Mouse (Mus musculus): Measurements from ENCODE around the gene Chrne.

Chrne gene

DNA sequence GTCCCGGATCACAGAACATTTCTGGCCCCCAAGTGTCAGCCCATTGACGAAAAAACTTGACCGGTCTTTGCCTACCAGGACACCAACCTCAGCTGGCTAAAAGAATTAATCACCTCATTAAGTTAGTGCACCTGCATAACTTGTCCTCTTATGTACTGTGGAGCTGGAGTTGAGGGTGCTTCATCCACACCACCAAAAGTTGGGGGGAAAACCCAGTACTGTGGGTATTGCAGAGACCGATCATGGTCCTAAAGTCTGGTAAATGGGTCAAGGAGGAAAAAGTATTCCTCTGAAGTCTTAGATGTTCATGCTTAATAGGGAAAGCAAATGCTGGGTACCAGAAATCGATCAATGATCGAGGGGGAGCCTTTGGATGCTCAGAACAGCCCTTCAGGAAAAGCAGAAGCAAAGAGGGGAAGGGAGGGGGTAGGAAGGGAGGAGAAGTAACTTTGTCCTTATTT is 33.9 kb upstream of the Chrne start:
- in situ Hi-C loops (cut with MboI, MseI), result loop anchor here (5.0 to 25.0 kb wide), 2 partner anchors 49 to 1241 kb away; partner anchors contain the start of genes Inca1, Kdm6b and Kif1c

DNA sequence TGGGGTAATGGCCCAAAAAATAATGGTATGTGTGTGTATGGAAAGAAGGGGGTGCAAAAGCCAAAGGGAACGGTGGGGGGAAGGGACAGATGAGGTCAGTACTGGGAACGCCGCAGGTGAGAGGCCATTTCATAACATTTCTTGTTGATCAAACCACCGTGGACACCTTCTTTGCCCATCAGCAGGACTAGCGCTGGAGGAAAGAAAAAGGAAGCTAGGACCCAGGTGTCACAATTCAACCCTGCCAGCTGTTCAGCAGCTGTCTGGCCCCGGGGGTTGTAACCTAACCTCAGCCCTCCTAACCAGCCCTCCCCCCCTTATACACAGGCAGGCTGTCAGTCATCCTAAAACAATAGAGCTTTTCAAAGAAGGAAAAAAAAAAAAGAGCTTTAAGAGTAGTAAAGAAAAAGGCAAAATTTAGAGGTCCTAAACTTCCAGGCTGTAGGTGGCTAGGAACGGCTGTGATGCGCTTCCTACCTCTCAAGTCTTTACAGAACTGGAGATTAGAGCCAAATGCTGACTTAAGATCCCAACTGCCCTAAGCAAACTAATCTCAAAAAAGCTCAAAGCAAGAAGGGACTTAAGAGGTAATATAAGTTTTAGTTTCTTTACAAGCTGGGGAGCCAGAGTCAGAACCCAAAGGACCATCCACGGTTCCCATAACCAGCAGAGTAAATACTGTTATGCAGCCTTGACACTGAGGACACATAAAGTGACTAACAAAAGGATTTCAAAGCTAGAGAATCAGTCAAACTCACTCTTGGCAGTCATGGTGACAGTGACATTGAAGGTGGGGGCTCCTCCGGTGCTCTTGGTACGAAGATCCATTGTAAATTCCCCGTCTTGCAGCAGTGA is 33.2 kb upstream of the Chrne start:
- in situ Hi-C loops (cut with MboI, MseI), result loop anchor here (5.0 to 25.0 kb wide), 2 partner anchors 50 to 1240 kb away; partner anchors contain the start of genes Inca1, Kdm6b and Kif1c

DNA sequence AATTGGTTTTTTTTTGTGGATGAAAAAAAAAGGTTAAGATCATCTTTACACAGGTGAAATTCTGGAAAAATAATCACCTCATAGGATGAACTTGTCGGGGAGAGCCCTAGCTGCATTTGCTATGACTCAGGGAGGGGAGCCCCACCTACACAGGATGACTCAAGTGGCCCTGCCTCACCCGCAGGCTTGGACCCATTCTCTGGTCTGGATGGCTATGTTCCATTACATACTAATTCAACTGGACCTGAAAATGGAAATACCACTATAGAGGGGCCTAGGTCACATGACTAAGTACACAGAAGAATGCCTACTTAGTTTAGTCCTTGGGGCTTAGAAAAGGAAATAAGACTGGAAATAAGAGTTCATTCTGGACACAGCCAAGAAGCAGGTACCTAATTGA is 32.4 kb upstream of the Chrne start:
- in situ Hi-C loops (cut with MboI, MseI), result loop anchor here (5.0 to 25.0 kb wide), 2 partner anchors 51 to 1239 kb away; partner anchors contain the start of genes Inca1, Kdm6b and Kif1c

DNA sequence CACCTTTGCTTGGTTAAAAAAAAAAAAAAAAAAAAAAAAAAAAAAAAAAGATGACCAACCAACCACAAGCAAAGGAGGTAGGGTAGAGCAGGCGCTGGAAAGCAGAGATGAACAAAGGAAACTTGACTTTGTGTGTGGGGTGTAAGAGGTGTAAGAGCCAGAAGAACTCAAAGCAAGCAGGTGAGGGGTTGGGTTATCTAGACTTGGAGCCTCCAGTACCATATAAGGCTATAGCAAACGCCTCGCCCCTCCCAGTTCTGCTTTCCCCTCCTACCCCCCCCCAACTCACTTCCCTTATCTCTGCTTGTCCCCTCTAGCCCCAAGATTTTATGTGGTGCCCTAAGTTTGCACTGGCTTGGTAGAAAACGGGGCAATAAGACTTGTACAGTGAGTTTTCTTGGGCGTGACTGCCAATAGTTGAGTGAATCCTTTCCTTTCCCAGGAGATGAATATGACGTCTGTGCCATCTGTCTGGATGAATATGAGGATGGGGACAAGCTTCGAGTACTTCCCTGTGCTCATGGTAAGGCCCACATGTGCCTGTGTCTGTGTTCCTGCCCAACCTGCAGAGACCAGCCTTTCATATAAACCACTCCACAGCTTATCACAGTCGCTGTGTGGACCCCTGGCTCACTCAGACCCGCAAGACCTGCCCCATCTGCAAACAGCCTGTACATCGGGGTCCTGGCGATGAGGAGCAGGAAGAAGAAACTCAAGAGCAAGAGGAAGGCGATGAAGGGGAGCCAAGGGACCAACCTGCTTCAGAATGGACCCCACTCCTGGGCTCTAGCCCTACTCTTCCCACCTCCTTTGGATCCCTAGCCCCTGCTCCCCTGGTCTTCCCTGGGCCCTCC is 31.5 kb upstream of the Chrne start:
- in situ Hi-C loops (cut with MboI, MseI), result loop anchor here (5.0 to 25.0 kb wide), 2 partner anchors 52 to 1238 kb away; partner anchors contain the start of genes Inca1, Kdm6b and Kif1c

DNA sequence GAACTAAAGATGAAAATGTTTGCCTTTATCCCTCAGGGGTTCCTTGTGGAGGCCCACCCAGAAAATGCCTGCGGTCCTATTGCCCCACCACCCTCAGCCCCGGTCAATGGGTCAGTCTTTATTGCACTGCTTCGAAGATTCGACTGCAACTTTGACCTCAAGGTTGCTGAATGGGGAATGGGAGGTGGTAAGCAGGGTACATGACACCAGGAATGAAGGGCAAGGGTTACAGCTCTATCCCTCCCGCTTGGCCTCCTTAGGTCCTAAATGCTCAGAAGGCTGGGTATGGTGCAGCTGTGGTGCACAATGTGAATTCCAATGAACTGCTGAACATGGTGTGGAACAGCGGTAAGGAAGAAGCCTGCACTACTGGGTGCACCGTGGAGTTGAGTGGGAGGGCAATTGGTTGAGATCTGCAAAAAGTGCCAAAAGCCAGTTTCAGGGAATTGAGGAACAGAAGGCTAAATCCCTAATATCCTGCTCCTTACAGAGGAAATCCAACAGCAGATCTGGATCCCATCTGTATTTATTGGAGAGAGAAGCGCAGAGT is 30.2 kb upstream of the Chrne start:
- in situ Hi-C loops (cut with MboI, MseI), result loop anchor here (5.0 kb wide), 1 partner anchor 982 kb away; the partner anchor contains the start of gene Cd68

DNA sequence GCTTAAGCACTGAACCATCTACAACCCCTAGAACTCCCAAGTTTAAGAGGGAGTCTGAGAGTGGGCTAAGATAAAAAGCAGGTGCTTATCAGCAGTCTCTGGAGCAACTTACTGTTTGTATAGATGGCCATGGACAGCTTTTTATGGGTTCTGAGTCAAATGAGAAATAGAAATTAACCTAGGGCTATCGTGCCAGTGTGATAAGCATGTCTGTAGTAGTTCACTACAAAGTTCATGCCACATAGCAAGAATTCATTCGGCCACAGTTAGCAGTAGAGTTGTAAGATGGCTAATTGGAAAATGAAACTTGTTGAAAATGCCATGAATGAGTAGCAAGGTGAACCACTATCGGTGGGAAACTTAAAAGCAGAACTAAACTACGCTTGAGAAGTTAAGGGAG is 29.5 kb upstream of the Chrne start:
- in situ Hi-C loops (cut with MboI, MseI), result loop anchor here (5.0 kb wide), 1 partner anchor 981 kb away; the partner anchor contains the start of gene Cd68

DNA sequence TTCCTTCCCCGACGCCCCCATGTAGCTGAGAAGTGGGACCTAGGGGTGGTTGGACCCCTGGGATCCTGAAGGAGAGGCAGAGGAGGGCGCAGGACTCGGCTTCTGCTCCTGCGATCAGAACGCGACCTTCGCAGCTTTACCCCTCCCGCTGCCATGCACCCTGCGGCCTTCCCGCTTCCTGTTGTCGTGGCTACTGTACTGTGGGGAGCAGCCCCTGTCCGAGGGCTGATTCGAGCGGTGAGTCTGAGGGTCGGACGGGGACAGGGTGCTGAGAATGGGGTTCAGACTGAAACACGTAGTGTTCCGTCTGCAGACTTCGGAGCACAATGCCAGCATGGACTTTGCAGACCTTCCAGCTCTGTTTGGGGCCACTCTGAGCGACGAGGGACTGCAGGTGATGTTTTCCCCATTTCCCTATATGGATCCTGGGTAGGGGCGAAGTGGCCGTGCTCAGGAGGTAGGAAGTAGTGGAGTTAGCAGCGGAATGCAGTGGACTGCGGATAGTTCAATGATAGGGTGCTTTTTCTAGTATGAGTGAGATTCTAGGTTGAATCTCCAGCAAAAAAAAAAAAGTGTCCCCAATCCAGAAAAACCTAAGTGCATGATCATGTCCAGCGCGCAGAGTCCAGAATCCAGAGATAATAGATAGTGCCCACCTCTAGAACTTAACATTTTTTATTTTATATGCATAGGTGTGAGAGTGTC is 28.9 kb upstream of the Chrne start:
- in situ Hi-C loops (cut with MboI, MseI), result loop anchor here (5.0 kb wide), 1 partner anchor 981 kb away; the partner anchor contains the start of gene Cd68

DNA sequence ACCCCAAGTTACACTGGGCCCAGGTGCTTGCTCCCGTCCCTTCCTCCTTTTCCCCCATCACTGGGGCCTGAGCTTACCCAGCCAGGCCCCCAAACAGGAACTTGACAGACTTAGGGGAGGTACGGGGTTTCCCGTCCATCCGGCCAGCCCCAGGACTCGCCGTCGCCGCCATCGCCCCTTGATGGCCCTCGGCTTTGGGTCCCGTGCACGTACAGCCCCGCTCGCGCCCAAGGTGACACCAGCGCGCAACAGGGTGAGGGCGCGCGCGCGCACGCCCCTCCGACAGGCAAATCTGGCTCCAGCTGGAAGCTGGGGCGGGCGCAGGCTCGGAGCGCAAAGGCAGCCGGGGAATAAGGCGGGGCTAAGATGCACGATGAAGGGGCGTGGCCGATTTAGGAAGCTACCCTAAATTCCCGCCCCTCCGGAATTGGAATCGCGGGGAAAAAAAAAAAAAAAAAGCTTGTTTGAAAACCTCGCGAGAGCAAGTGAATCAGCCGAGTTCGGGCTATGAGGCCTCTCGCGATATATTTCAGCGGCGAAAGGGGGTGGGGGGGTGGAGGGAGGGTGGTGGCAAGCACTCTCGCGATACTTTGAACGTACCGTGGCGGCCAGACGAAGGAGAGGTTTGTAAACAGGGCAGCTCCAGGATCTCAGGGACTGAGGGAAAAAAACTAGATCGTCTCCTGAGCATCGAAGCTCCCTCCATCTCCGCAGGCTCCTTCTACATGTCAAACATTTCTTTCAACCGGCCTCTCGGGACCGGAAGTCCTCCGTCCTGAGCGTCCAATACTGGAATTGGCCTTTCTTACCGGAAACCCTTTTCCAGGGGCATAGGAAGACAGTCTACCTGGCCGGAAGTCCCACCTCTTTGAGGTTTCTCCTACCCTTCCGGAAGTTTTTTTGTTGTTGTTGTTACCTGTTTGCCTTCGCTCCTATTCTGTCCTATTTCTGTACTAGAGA is 28.0 kb upstream of the Chrne start, which contains the start of the genes Rnf167 and Slc25a11:
TSS of gene Rnf167 (plus strand) at position 545 of the 960 bp plus-strand sequence.
TSS of gene Slc25a11 (minus strand) at position 789 of the 960 bp plus-strand sequence.
- in situ Hi-C loops (cut with MboI, MseI), result loop anchor here (5.0 kb wide), 1 partner anchor 980 kb away; the partner anchor contains the start of gene Cd68

DNA sequence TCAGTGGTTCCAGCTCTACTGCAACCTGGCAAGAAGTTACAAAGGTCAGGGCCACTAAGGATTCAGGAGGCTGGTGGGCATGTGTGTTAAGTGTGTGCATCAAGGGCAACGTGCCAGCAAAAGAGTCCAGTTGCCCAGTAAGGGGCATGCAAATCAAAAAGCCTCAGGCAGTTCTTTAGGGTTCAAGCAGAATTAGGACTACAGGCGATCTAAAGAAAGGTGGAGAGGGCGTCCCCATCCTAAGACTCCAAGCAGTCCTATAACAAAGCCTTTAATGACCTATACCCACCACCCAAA is 27.2 kb upstream of the Chrne start:
- in situ Hi-C loops (cut with MboI, MseI), result loop anchor here (5.0 kb wide), 1 partner anchor 979 kb away; the partner anchor contains the start of gene Cd68

DNA sequence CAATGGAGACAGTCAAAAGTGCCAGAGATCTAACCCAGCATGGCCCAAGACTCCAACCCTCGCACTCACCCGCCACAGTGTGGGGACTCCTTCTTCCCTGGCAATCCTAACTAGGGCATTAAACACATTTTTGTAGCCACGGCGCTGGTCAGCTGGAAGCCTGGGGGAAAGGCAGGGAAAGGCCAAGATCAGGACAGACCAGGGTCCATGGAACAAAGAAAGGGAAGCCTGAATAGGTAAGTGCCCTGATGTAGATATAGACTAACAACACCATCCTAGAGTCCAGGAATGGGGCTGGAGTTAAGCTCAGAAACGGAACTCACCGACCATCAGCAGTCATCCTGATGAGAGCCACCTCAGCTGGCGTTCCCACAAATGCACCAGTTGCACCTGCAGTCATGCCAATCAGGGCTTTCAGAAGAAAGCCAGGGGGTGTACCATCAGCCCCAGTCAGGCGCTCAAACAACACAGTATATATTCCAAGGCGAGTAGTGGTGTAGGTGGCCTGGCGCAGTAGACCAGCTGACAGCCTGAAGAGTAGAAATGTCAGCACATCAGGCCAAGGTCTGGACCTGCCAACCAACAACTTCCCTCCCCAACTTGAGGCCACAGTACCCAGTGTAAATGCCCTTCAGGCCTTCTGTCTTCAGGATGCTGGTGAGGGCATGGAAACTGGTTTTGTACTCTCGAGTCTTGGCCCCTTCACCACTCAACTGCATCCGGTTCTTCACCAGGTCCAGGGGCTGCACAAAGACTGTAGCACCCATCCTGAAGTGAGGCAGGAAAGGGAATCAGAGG is 26.6 kb upstream of the Chrne start:
- in situ Hi-C loops (cut with MboI, MseI), result loop anchor here (5.0 kb wide), 1 partner anchor 978 kb away; the partner anchor contains the start of gene Cd68

DNA sequence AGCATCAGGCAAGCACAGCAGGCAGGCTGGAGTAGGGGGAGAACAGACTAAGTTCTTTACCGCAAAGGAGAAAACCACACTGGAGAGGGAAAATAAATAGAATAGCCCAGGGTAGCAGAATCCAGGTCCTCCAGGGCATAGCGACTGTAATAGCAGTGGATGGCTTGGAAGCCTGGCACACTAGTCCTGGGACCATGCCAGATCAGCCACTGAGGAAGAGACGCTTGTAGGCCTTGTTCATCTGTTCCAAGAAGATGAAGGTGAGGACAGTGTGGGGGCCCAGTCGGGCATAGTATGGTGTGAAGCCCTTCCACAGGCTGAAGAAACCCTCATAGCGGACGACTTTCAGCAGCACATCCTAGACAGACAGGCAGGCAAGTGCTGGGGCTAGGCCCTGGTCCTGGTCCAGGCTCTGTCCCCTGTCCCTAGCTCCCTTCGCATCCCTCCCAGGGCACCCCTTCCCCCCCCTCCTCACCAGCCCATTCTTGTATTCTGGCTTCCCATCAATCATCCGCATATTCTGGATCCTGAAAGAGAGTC is 25.6 kb upstream of the Chrne start:
- in situ Hi-C loops (cut with MboI, MseI), result loop anchor here (5.0 kb wide), 1 partner anchor 977 kb away; the partner anchor contains the start of gene Cd68

DNA sequence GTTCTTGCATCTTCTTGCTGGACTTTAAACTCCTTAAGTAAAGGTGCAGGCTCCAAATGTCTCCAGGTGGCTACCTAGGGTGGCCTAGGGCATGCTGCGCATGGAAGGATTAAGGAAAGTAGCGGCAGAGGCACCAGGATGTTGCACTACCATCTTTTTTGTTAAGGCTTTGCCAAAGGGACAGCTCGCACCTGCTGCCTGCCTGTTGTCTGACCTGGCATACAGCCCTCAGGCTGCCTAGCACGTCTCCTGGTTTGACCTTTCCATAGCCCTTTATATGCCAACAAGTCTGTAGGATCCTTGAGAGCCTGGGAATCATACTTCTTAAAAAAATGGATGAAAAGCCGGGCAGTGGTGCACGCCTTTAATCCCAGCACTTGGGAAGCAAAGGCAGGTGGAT is 24.0 kb upstream of the Chrne start:
- in situ Hi-C loops (cut with MboI, MseI), result no loop called here

DNA sequence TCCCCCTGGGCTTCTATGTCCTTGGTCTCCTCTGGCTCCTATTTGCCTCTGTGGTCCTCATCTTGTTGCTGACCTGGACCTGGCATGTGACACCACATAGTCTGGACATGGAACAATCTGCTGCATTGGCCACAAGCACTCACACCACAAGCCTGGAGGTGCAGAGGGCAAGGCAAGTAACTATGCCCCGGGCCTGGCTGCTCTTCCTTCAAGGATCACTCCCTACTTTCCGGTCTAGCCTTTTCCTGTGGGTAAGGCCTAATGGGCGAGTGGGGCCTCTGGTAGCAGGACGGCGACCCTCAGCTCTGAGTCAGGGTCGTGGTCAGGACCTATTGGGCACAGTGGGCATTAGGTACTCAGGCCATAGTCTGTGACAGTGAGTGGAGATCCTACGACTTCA is 22.2 kb upstream of the Chrne start:
- in situ Hi-C loops (cut with MboI, MseI), result no loop called here

DNA sequence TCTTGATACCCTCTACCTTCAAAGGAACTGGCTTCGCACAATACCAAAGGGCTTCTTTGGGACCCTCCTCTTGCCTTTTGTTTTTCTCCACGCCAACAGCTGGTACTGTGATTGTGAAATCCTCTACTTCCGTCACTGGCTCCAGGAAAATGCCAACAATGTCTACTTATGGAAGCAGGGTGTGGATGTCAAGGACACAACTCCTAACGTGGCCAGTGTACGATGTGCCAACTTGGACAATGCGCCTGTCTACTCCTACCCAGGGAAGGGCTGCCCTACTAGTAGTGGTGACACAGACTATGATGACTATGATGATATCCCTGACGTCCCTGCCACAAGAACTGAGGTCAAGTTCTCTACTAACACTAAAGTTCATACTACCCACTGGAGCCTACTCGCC is 21.0 kb upstream of the Chrne start:
- in situ Hi-C loops (cut with MboI, MseI), result no loop called here

DNA sequence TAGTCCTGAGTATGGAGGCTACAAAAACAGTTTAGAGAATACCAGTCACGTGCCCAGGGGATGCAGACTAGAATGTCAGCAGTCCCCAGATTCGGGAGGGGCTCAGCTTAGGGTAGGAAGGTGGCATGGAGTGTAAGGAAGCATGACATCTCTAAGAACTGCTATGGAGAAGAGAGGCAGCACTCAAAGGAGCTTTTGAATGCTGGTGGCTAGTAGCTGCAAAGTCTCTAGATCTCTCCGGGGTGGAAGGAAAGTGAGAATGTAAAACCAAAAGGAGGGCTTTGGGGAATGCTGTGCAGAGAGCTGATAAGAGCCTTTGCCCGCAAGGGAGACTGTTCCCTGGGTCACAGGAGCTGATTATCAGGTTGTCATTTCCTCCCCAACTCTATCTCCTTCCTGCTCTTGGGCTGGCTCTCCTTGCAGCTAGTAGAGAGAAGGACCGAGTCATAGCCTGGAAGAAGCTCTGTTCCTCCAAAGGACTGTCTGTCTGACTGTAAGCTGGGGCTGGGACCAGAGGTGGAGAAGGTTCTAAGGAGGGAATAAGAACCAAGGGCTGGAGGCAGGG is 19.8 kb upstream of the Chrne start, which contains the start of gene Gp1ba:
TSS of gene Gp1ba (plus strand) at position 409 of the 565 bp plus-strand sequence.
- in situ Hi-C loops (cut with MboI, MseI), result no loop called here

DNA sequence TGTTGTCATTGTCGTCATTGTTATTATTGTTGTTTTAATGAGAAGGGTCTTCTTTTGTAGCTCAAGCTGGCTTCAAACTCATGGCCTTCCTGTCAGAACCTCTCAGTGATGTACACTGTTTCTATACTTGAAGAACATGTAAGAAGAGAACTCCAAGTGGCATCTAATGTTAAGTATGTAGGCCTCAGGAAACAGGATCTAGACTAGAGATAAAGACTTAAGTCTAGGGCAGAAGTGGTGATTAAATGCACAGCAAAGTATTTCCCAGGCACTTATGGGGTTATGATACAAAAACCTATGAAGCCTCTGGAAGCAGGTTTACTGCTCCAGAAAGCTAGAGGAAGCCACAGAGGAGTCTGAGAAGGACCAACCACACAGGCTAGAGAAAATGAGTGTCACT is 19.3 kb upstream of the Chrne start:
- in situ Hi-C loops (cut with MboI, MseI), result no loop called here

DNA sequence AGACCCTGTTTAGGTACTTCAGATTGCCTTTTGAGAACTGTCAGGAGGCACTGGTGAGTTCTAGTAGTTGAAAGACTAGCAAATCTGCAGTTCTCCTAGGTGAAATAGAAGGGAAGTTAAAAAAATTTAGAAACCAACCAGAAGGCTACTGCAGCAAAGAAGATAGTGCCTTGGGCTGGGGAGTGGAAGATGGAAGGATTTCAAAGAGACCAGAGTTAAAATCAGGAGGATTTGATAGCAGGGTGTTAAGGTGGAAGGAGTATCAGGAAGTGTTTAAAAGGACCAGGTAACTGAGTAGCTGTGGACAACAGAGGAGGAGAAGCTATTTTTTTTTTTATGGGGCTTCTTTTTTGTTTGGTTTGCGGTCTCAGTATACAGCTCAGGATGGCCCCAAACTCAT is 18.7 kb upstream of the Chrne start:
- in situ Hi-C loops (cut with MboI, MseI), result no loop called here

DNA sequence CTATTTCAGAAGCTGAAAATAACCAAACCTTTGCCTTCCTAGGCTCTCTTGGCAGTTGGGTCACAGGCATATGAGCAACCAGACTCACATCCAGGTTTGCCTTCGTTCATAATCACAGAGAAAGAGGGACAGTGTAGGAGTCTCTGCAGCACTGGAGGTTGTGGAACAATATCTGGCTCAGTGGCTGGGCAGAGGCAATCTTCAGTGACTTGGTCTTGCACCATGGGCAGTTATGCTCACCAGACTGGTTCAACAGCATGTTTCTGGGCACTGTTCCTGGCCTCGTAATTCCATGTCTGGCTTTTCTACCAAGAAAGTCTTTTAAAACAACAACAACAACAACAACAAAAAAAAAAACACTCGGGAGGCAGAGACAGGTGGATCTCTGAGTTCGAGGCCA is 16.6 kb upstream of the Chrne start:
- in situ Hi-C loops (cut with MboI, MseI), result no loop called here
